Mouse (Mus musculus): ENCODE data around the gene Prpf8. TPM values are rescaled to one million over a fixed set of nuclear protein-coding genes. Genes with fewer than 3 reads are reported as not detected.

Gene Prpf8
- polyA plus RNA-seq, 1 experiment, result 64.2 TPM

DNA sequence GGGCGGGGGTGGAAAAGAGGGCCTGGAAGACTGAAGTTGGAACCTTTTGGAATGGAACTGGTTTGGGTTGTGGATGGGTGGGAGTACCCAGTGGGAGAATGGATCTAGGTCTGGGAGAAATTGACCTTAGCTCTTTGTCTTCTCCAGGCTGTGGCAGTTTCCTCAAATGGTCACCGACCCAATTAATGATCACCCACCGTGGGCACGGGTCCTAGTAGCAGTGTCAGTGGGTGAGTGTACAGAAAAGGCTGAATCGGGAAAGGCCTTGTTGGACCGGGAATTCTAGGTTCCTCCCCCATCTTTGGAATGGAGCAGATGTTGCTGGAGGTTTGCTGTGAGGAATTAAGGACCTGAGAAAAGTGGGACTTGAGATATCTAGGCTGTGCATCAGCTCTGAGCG, 18.2 kb upstream of the Prpf8 start:
- no peak for DNase-seq (ENCODE audit: low read depth in 1 of 2, low spot score in 2 of 2)
- Histone ChIP-seq H3K36me3 (ENCODE audit: control insufficient read depth, insufficient read depth, low read length) (no peaks in the 10 kb centered on the region; the same call in 1 of the 2 replicates), H3K27ac (ENCODE audit: insufficient read depth, low read length) (no peak overlapping the region), H3K27me3 (ENCODE audit: control insufficient read depth, insufficient read depth, low read length) (no peaks in the 10 kb centered on the region), H3K4me3 (ENCODE audit: extremely low read depth, insufficient read depth, insufficient read length) (peak overlapping the region; percentile 53; the same call in 1 of the 2 replicates), H3K4me1 (ENCODE audit: control insufficient read depth, insufficient read depth, insufficient read length) (no peaks in the 10 kb centered on the region; the same call in 1 of the 2 replicates)
- 53% methylated on average over 7 of the region's 7 CpGs for WGBS
- TF ChIP-seq POLR2A (IDR thresholded peaks at IDR 0.05; ENCODE audit: low read depth, low read length), result no peak
- TF ChIP-seq CTCF (IDR thresholded peaks at IDR 0.05; ENCODE audit: extremely low read depth, insufficient read depth, insufficient read length, insufficient replicate concordance), result no peak

DNA sequence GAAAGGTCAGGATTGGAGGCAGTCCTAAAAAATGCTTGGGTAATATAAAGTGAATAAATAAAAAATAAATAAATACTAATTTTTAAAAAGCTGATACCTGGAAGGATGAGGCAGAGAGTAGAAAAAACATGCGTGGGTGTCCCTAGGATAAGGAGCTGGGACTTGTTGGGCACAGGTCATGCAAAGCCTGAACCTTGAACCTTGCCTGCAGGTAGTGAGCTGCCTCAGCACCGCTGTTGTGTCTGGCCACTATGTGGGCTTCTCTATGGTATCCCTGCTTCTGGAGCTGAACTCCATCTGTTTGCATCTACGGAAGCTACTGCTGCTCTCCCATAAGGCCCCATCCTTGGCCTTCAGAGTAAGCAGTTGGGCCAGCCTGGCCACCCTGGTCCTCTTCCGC, 17.4 kb upstream of the Prpf8 start:
- no peak for DNase-seq (ENCODE audit: low read depth in 1 of 2, low spot score in 2 of 2)
- 96% methylated on average over 4 of the region's 4 CpGs for WGBS
- H3K4me1 ChIP-seq (ENCODE audit: control insufficient read depth, insufficient read depth, insufficient read length), result no peaks in the 10 kb centered on the region; the same call in 1 of the 2 replicates

DNA sequence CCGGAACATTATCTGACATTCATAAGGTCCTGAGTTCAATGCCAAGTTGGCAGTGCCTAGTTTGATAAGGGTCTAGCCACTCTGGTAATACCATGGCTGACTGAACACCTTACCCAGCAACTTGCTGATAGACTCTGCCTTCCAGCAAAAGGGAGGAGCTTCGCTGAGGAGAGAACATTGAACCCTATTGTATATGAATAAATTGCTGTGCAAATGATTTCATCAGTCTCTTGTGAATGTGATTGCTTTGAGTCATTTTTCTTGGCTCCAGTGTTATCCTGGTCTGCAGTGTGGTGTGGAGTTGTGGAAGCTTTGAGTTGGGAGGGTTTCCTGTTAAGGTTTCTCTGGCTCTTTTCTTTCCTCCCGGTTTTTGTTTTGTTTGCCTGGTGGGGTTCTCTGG, 15.9 kb upstream of the Prpf8 start:
- TF ChIP-seq POLR2A (IDR thresholded peaks at IDR 0.05; ENCODE audit: low read depth, low read length) (no peak), CTCF (IDR thresholded peaks at IDR 0.05; ENCODE audit: extremely low read depth, insufficient read depth, insufficient read length, insufficient replicate concordance) (no peak)

More for the DNA sequence above, 17.4 kb upstream of the Prpf8 start:
- Histone ChIP-seq H3K27ac (ENCODE audit: insufficient read depth, low read length) (no peak overlapping the region), H3K27me3 (ENCODE audit: control insufficient read depth, insufficient read depth, low read length) (no peaks in the 10 kb centered on the region), H3K36me3 (ENCODE audit: control insufficient read depth, insufficient read depth, low read length) (no peaks in the 10 kb centered on the region; the same call in 1 of the 2 replicates), H3K4me3 (ENCODE audit: extremely low read depth, insufficient read depth, insufficient read length) (no peak overlapping the region)
- TF ChIP-seq POLR2A (IDR thresholded peaks at IDR 0.05; ENCODE audit: low read depth, low read length) (no peak), CTCF (IDR thresholded peaks at IDR 0.05; ENCODE audit: extremely low read depth, insufficient read depth, insufficient read length, insufficient replicate concordance) (no peak)

GRCm38 (mm10) chr11:75472469-75473081, 14.0 kb upstream of the Prpf8 start:
- no peaks in the 10 kb centered on the region; the same call in 1 of the 2 replicates for H3K4me1 ChIP-seq (ENCODE audit: control insufficient read depth, insufficient read depth, insufficient read length)
- H3K4me3 ChIP-seq (ENCODE audit: extremely low read depth, insufficient read depth, insufficient read length), result no peak overlapping the region
- DNase-seq (ENCODE audit: low read depth in 1 of 2, low spot score in 2 of 2), result no peak
- H3K36me3 ChIP-seq (ENCODE audit: control insufficient read depth, insufficient read depth, low read length), result no peaks in the 10 kb centered on the region
- H3K27me3 ChIP-seq (ENCODE audit: control insufficient read depth, insufficient read depth, low read length), result no peaks in the 10 kb centered on the region
- 44% methylated on average over 11 of the region's 11 CpGs for WGBS
- no peak overlapping the region for H3K27ac ChIP-seq (ENCODE audit: insufficient read depth, low read length)
- no peak for TF ChIP-seq CTCF (IDR thresholded peaks at IDR 0.05; ENCODE audit: extremely low read depth, insufficient read depth, insufficient read length, insufficient replicate concordance)
- no peak for TF ChIP-seq POLR2A (IDR thresholded peaks at IDR 0.05; ENCODE audit: low read depth, low read length)

More for the DNA sequence above, 15.9 kb upstream of the Prpf8 start:
- WGBS, result 87% methylated on average over 3 of the region's 3 CpGs
- H3K36me3 ChIP-seq (ENCODE audit: control insufficient read depth, insufficient read depth, low read length), result no peaks in the 10 kb centered on the region; the same call in 1 of the 2 replicates
- no peak for DNase-seq (ENCODE audit: low read depth in 1 of 2, low spot score in 2 of 2)
- H3K4me1 ChIP-seq (ENCODE audit: control insufficient read depth, insufficient read depth, insufficient read length), result no peaks in the 10 kb centered on the region; the same call in 1 of the 2 replicates
- no peaks in the 10 kb centered on the region for H3K27me3 ChIP-seq (ENCODE audit: control insufficient read depth, insufficient read depth, low read length)
- H3K27ac ChIP-seq (ENCODE audit: insufficient read depth, low read length), result no peak overlapping the region
- H3K4me3 ChIP-seq (ENCODE audit: extremely low read depth, insufficient read depth, insufficient read length), result no peak overlapping the region

DNA sequence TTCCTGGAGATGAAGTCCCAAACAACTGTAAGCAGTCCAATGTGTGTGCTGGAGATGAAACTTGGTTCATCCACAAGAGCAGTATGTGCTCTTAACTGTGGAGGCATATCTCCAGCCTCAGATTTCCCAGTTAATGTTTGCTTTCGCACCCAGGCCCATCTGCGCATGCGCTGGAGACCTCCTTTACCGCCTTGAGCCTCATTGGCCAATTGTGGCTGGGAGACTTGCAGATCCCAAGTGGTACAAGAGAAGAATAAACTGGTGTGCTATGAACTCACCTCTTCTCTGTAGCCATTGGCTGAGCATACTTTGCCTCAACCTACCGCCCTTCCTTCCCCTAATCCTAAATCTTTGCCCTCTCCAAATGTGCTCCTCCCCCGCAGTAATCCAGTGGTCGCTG, 13.2 kb upstream of the Prpf8 start:
- Histone ChIP-seq H3K27me3 (ENCODE audit: control insufficient read depth, insufficient read depth, low read length) (no peaks in the 10 kb centered on the region), H3K4me3 (ENCODE audit: extremely low read depth, insufficient read depth, insufficient read length) (no peak overlapping the region), H3K27ac (ENCODE audit: insufficient read depth, low read length) (no peak overlapping the region), H3K4me1 (ENCODE audit: control insufficient read depth, insufficient read depth, insufficient read length) (no peaks in the 10 kb centered on the region; the same call in 1 of the 2 replicates), H3K36me3 (ENCODE audit: control insufficient read depth, insufficient read depth, low read length) (no peaks in the 10 kb centered on the region)
- TF ChIP-seq POLR2A (IDR thresholded peaks at IDR 0.05; ENCODE audit: low read depth, low read length) (no peak), CTCF (IDR thresholded peaks at IDR 0.05; ENCODE audit: extremely low read depth, insufficient read depth, insufficient read length, insufficient replicate concordance) (no peak)
- 86% methylated on average over 7 of the region's 7 CpGs for WGBS
- no peak for DNase-seq (ENCODE audit: low read depth in 1 of 2, low spot score in 2 of 2)

DNA sequence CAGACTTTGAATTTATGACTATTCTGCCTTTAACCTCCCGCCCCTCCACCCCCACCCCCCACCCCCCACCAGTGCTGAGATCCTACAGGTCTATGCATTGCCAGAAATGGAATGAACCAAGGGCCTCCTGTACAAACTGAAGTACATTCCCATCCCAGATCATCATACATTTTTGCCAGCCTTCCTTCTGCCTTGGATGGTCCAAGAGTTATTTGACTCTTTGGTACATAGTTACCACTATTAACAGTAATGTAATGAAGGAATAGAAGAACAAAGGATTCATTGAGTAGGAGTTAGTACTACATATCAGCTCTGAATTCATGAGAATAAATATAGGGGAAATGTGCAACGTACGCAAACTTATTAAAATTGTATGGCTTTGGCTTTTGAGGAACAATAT, 424 bp upstream of the Prpf8 start:
- Histone ChIP-seq H3K4me3 (ENCODE audit: extremely low read depth, insufficient read depth, insufficient read length) (no peak overlapping the region), H3K27me3 (ENCODE audit: control insufficient read depth, insufficient read depth, low read length) (no peaks in the 10 kb centered on the region), H3K4me1 (ENCODE audit: control insufficient read depth, insufficient read depth, insufficient read length) (peaks cover 2% of the 10 kb centered on the region; the same call in 1 of the 2 replicates), H3K36me3 (ENCODE audit: control insufficient read depth, insufficient read depth, low read length) (peaks cover 14% of the 10 kb centered on the region), H3K27ac (ENCODE audit: insufficient read depth, low read length) (no peak overlapping the region)
- WGBS, result 30% methylated on average over 3 of the region's 3 CpGs
- TF ChIP-seq POLR2A (IDR thresholded peaks at IDR 0.05; ENCODE audit: low read depth, low read length) (no peak), CTCF (IDR thresholded peaks at IDR 0.05; ENCODE audit: extremely low read depth, insufficient read depth, insufficient read length, insufficient replicate concordance) (no peak)
- DNase-seq (ENCODE audit: low read depth in 1 of 2, low spot score in 2 of 2), result no peak

DNA sequence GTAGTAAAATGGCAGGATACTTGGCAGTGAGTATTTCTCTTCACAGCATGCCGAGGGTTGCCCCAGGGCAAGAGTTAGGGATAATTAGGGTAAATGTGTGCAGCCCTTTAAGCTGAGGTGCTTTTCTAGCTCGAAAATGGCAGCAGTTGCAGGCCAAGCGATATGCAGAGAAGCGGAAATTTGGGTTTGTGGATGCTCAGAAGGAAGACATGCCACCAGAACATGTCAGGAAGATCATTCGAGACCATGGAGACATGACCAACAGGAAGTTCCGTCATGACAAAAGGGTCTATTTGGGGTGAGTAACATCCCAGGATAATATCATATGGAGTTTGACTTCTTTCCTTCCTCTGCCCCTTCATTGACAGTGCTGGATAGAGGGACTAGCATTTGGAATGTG, 880 bp downstream of the Prpf8 start:
- no peak overlapping the region for H3K27ac ChIP-seq (ENCODE audit: insufficient read depth, low read length)
- WGBS, result 27% methylated on average over 6 of the region's 6 CpGs

More for the DNA sequence above, 880 bp downstream of the Prpf8 start:
- peak overlapping the region; percentile 97; the same call in 1 of the 2 replicates for H3K4me3 ChIP-seq (ENCODE audit: extremely low read depth, insufficient read depth, insufficient read length)
- H3K27me3 ChIP-seq (ENCODE audit: control insufficient read depth, insufficient read depth, low read length), result no peaks in the 10 kb centered on the region
- TF ChIP-seq POLR2A (IDR thresholded peaks at IDR 0.05; ENCODE audit: low read depth, low read length), result no peak
- no peak for TF ChIP-seq CTCF (IDR thresholded peaks at IDR 0.05; ENCODE audit: extremely low read depth, insufficient read depth, insufficient read length, insufficient replicate concordance)
- H3K4me1 ChIP-seq (ENCODE audit: control insufficient read depth, insufficient read depth, insufficient read length), result peaks cover 2% of the 10 kb centered on the region; the same call in 1 of the 2 replicates
- no peak for DNase-seq (ENCODE audit: low read depth in 1 of 2, low spot score in 2 of 2)
- peaks cover 27% of the 10 kb centered on the region for H3K36me3 ChIP-seq (ENCODE audit: control insufficient read depth, insufficient read depth, low read length)
